Mouse (Mus musculus): ENCODE data around the gene Lrrc27.

GRCm38 (mm10) chr7:139247881-139248614, 35.3 kb downstream of the Lrrc27 start, which contains the start of gene Pwwp2b:
- TF ChIP-seq HCFC1 (IDR thresholded peaks at IDR 0.05; ENCODE audit: borderline replicate concordance, insufficient read depth, low read length), result no peak
- no peak for TF ChIP-seq CHD2 (IDR thresholded peaks at IDR 0.05; ENCODE audit: low read depth, low read length)
- no peak for TF ChIP-seq ZNF384 (IDR thresholded peaks at IDR 0.05; ENCODE audit: low read depth, low read length)
- no peak for TF ChIP-seq ZC3H11A (IDR thresholded peaks at IDR 0.05; ENCODE audit: borderline replicate concordance, low read depth, low read length)
- TF ChIP-seq MAFK (IDR thresholded peaks at IDR 0.05; ENCODE audit: insufficient read depth, low read depth, low read length), result no peak
